Mouse (Mus musculus): Measurements from ENCODE around the gene Gm19684.
A peak's percentile ranks its signal among the peaks of the same experiment; 100 is the strongest.
"Not testable (repeated sequence)": the region's sequence is repeated elsewhere in the genome, so short reads cannot be mapped to it uniquely, and the experiment has no call there.

Gene Gm19684

GRCm38 (mm10) chr17:36121352-36122020 is at the start of gene Gm19684:
Gene Gm19684 (plus strand): TSS chr17:36121678.
- not testable (repeated sequence) for DNase-seq (ENCODE audit: low spot score)

DNA sequence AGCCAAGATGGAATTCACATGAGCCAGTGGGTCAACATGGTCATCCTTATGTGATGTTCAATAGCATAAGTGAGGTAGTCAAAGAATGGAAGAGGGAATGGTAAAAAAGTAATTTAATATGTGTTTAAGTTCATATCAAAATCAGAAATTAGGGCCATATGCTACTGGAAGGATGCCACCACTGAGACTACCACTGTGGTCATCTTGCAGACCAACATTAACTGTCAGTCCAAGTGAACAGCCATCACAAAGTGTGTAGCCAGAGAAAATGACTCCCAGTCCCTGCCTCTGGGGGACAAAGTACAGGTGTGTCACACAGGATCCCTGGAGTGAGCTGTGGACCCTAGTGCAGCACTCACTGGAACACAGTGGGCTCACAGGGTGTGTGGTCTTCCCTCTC is 39.6 kb upstream of the Gm19684 start:
- not testable (repeated sequence) for DNase-seq (ENCODE audit: low spot score)

DNA sequence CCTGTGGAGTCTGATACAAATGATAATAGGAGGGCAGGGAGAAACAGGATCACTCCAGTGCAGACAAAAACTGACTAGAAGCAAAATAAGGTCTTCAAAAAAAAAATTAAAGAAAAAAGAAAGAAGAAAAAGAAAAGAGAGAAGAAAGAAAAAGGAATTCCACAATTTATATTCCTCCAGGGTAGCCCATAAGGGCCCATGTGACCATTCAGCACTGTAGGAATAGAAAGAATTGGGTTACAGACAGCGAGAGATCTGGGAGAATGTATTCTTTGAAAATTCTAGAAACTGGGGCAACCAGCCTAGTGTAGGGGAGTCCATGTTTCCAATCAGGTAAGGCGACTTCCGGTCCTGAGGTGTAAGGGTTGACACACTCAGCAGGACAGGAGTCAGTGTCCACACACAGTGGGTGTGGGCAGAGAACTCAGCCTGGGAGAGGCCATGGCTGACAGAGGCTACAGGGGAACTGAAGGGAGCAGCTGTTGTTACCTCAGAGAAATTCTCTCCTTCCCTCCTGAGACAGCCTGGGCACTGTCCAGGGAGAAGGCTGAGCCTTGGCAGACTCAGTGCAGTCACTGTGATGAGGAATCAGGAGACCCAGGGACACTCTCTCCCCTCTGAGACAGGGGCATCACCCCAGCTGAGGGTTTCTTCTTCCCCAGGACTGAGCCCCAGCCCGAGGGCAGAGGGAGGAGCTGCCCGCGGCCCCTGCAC is 38.8 kb upstream of the Gm19684 start:
- not testable (repeated sequence) for DNase-seq (ENCODE audit: low spot score)

DNA sequence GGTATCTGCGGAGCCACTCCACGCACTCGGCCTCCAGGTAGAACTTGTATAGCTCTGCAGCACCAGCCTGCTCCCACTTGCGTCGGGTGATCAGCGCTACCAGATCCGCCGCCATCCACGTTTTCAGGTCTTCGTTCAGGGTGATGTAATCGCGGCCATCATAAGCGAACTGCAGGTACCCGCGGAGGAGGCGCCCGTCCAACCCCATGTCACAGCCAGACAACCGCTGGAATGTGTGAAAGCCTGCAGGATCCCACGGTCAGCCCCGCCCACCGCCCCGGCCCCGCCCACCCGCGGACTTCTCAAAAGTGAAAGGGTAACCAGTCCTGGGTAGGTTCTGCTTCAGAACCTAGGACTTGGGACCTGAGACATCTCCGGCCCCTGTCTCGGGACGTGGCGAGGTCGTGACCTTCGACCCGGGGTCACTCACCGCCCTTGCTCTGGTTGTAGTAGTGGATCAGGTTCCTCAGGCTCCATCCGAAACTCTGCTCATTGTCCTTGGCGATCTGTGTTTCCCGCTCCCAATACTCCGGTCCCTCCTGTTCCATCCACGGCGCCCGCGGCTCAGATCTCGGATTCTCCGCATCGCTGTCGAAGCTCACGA is 38.1 kb upstream of the Gm19684 start:
- peak; percentile 24 for DNase-seq (ENCODE audit: low spot score)

DNA sequence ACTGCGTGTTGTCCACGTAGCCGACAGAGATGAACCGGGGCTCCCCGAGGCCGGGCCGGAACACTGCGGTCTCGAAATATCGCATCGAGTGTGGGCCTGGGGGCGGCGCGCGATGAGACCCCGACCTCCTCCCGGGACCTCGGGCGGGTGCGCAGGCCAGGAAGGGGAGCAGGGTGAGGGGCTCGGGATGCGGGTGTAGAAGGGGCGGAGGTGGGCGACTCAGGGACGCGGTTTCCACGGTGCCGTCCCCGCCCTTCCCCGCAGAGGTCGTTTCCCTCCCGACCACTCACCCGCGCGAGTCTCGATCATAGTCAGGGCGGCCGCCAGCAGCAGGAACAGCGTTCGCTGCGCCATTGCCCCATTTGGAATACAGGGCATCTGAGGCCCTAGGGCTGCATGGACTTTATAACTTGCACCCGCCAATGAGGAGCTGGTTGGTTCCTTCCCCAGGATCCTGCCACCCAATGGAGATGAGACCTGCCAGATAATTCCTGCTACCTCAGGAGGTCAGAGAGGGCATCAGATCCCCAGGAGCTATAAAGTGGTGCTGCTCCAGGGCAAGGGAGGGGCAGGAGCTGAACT is 37.5 kb upstream of the Gm19684 start:
- no peak for DNase-seq (ENCODE audit: low spot score)

- DNase-seq (ENCODE audit: low spot score): not testable (repeated sequence)
Observed at GRCm38 (mm10) chr17:36085976-36086375, 35.5 kb upstream of the Gm19684 start.

GRCm38 (mm10) chr17:36091933-36092332 is 29.5 kb upstream of the Gm19684 start:
- DNase-seq (ENCODE audit: low spot score): not testable (repeated sequence)

DNA sequence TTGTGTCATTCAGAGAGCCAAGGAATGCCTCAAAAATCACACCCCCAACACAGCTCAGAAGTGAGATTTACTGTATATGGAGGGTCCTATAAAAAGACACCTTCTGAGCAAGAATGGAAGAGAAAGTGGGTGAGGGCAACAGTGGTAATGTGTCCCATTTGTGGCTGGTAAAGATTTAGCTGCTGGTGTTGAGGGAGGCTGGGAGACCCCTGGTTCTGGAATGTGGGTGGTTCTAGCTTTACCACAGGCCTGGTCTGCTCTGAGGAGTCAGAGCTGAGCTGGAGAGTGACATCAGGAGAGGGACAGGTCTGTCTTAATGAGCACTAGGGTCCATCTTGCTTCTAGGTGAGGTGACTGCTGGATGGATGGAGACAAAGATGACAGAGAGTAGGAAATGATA is 29.0 kb upstream of the Gm19684 start:
- DNase-seq (ENCODE audit: low spot score): not testable (repeated sequence)

GRCm38 (mm10) chr17:36093936-36094335 is 27.5 kb upstream of the Gm19684 start:
- no peak for DNase-seq (ENCODE audit: low spot score)

- DNase-seq (ENCODE audit: low spot score): not testable (repeated sequence)
Observed at GRCm38 (mm10) chr17:36099603-36100002, 21.9 kb upstream of the Gm19684 start.

GRCm38 (mm10) chr17:36102091-36102490 is 19.4 kb upstream of the Gm19684 start:
- not testable (repeated sequence) for DNase-seq (ENCODE audit: low spot score)

DNA sequence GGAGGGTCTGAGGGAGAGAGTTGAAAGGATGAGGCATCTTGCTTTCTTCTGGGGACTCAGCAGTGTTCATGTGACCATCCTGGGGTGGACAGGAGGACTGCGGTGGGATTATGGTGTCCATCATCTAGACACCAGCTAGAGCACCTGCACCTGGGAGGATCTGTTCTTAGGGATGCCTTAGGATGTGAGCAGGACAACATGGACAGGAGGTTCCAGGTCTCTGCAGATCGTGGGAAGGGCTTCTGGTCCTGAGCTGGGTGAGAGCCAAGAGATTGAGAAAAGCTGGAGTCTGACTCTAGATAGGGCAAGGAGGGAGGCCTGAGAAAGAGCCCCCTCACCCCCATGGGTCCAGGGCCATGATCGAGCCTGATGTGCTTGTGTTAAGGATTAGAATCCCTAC is 11.3 kb upstream of the Gm19684 start:
- not testable (repeated sequence) for DNase-seq (ENCODE audit: low spot score)

- not testable (repeated sequence) for DNase-seq (ENCODE audit: low spot score)
Observed at GRCm38 (mm10) chr17:36110641-36111509, 10.6 kb upstream of the Gm19684 start.

DNA sequence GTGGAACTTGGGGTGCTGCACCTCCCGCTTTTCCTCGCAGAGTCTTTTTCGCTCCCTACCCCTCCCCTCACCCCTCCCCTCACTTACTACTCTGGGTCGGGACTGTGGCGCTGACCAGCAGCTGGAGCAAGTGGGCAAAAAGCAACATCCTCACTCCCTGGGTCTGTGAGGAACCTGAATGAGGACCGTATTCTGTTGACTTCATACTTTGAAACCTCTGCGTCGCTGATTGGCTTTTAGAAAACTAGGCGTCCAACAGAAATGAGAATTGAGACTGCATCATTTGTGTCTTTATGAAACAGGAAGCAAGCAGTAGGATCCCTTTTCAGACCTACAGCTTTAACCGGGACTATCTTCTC is 10.0 kb upstream of the Gm19684 start:
- DNase-seq (ENCODE audit: low spot score): not testable (repeated sequence)

DNA sequence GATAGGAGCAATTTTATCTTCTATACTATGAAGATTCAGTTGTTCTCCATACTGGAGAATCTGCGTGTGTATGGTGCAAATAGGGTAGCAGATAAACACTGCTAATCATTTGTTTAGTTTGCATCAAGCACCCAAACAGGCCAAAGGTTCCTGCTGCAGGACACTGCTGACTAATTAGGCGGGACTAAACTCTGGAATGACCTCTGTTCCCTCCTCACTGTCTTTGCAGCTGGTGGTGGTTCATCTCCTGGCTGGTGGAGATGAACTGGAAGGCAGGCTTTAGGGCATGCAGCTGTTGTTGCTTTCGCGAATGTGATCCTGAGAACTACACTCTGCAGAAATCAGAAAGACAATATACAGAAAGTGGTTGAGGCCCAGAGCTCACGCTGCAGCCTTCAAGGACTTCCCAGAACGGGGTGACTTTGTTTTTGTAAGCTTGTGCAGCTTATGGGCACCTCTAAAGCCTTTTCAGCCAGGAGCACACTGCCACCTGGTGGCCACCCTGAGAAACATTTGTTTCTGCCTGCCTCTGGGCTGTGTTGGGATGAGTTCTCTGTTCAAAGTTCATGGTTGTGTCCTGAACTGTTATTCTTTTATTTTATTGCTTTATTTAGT is 7.4 kb upstream of the Gm19684 start:
- not testable (repeated sequence) for DNase-seq (ENCODE audit: low spot score)

- not testable (repeated sequence) for DNase-seq (ENCODE audit: low spot score)
Observed at GRCm38 (mm10) chr17:36116545-36116944, 4.9 kb upstream of the Gm19684 start.

- DNase-seq (ENCODE audit: low spot score): not testable (repeated sequence)
Observed at GRCm38 (mm10) chr17:36120839-36121238, 639 bp upstream of the Gm19684 start.

DNA sequence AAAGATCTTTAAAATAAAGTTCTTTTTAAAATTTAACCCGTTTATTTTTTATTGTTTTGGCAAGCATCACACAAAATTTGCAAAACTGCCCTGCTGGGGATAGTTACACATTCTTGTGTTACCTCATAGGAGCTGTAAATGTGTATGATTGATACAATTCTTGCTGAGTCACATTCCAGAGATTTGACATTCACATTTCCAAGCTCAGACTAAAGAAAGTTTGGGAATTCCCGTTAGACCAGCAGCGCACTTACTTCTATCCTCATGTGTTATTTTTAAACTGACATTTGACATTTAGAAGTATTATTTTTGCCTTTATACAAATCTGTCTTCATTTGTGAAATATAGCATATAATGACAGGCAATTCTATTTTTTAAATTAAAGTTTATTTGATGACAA is 2.6 kb downstream of the Gm19684 start:
- not testable (repeated sequence) for DNase-seq (ENCODE audit: low spot score)

DNA sequence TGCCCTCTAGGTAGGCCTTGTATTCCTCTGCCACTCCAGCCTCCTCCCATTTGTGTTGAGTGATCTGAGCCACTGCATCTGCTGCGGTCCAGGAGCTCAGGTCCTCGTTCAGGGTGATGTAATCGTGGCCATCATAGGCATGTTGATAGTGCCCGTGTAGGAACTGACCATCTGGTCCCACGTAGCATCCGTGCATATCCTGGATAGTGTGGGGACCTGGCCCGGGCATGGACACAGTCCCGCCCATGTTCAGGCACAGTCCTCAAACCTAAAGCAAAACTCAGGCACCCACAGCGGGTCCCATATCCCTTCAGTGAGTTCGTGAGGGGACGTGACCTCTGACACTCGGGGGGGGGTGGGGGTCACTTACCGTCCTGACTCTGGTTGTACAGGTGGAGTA is 7.0 kb downstream of the Gm19684 start:
- not testable (repeated sequence) for DNase-seq (ENCODE audit: low spot score)

- DNase-seq (ENCODE audit: low spot score): not testable (repeated sequence)
Observed at GRCm38 (mm10) chr17:36128968-36129817, 7.7 kb downstream of the Gm19684 start, which contains the start of gene Gm7030. Gene Gm7030 (minus strand): TSS chr17:36129425.
